Mouse (Mus musculus) layer of hippocampus, postnatal 14 days (tissue): ENCODE measurements around the gene Fam3b. TPM values are rescaled to one million over a fixed set of nuclear protein-coding genes. Genes with fewer than 3 reads are reported as not detected.

Source experiments
- DNase-seq, 2 experiments: peaks; one replicate each; pipeline ENCODE4 v3.0.0; 2021 to 2022; ENCODE audit warnings: low spot score in 2 of 2, mixed read lengths in 1 of 2
- total RNA-seq, 2 experiments: library from RNA; stranded (reverse); gene quantifications; 2 replicates each; pipeline ENCODE4 v1.2.3; 2021

Gene Fam3b
- total RNA-seq, 2 experiments from 2014 or later = not detected

GRCm38 (mm10) chr16:97496026-97496425 lies 18.6 kb downstream of the Fam3b start:
- no peak for DNase-seq

- no peak for DNase-seq
Observed at GRCm38 (mm10) chr16:97492369-97492768, 22.2 kb downstream of the Fam3b start.

GRCm38 (mm10) chr16:97478655-97479054 lies 36.0 kb downstream of the Fam3b start:
- DNase-seq = no peak

- no peak for DNase-seq
Observed at GRCm38 (mm10) chr16:97476524-97476923, 38.1 kb downstream of the Fam3b start.

GRCm38 (mm10) chr16:97475581-97475980 lies 39.0 kb downstream of the Fam3b start:
- DNase-seq = no peak

- no peak for DNase-seq
Observed at GRCm38 (mm10) chr16:97474671-97475070, 39.9 kb downstream of the Fam3b start.

GRCm38 (mm10) chr16:97467993-97468791 lies 46.4 kb downstream of the Fam3b start:
- DNase-seq = no peak

- DNase-seq = no peak
Observed at GRCm38 (mm10) chr16:97467472-97467871, 47.1 kb downstream of the Fam3b start.

GRCm38 (mm10) chr16:97466182-97466957 lies 48.2 kb downstream of the Fam3b start:
- DNase-seq = peak in 1 of 2 experiments; percentile 15

GRCm38 (mm10) chr16:97462481-97463181 lies 52.0 kb downstream of the Fam3b start, which contains the start of gene Mx1:
Mx1 (minus strand) TSS chr16:97462907.
- no peak for DNase-seq

- no peak for DNase-seq
Observed at GRCm38 (mm10) chr16:97461271-97461670, 53.3 kb downstream of the Fam3b start.

- DNase-seq = no peak
Observed at GRCm38 (mm10) chr16:97459831-97460230, 54.8 kb downstream of the Fam3b start.

- DNase-seq = no peak
Observed at GRCm38 (mm10) chr16:97447386-97447785, 67.2 kb downstream of the Fam3b start.

- DNase-seq = peak in 1 of 2 experiments; percentile 62
Observed at GRCm38 (mm10) chr16:97443670-97444263, 70.8 kb downstream of the Fam3b start.

GRCm38 (mm10) chr16:97441967-97442366 lies 72.6 kb downstream of the Fam3b start:
- DNase-seq = no peak

- no peak for DNase-seq
Observed at GRCm38 (mm10) chr16:97438191-97438590, 76.4 kb downstream of the Fam3b start.

GRCm38 (mm10) chr16:97437448-97438056 lies 77.1 kb downstream of the Fam3b start:
- peak; percentile 38 to 62 for DNase-seq

GRCm38 (mm10) chr16:97434206-97434605 lies 80.4 kb downstream of the Fam3b start:
- no peak for DNase-seq

GRCm38 (mm10) chr16:97431328-97431727 lies 83.3 kb downstream of the Fam3b start:
- DNase-seq = no peak

- DNase-seq = no peak
Observed at GRCm38 (mm10) chr16:97430091-97430490, 84.5 kb downstream of the Fam3b start.

- DNase-seq = no peak
Observed at GRCm38 (mm10) chr16:97428026-97428425, 86.6 kb downstream of the Fam3b start.
